Mouse (Mus musculus) neural tube, embryonic 13.5 days (tissue): Measurements from ENCODE around the gene Chka. TPM values are rescaled to one million over a fixed set of nuclear protein-coding genes. Genes with fewer than 3 reads are reported as not detected.

Experiments
- ATAC-seq: fragments of 200-750 bp; cut with Nextera tagmentation; 2 replicates; pipeline ENCODE4 v1.8.0; 2017; ENCODE audit warnings: low read depth, mild to moderate bottlenecking, moderate TSS enrichment, moderate library complexity
- H3K27ac ChIP-seq: fragments of 300-500 bp; sonication (generic); replicated peaks from 2 replicates; pipeline ENCODE4 v1.5.1; 2015; ENCODE audit warnings: moderate library complexity, mild to moderate bottlenecking, inconsistent platforms
- H3K27me3 ChIP-seq: fragments of 300-500 bp; sonication (generic); 2 replicates; pipeline ENCODE4 v1.6.1; 2015; ENCODE audit warnings: mild to moderate bottlenecking, inconsistent platforms
- H3K36me3 ChIP-seq: fragments of 300-500 bp; sonication (generic); 2 replicates; pipeline ENCODE4 v1.6.1; 2015; ENCODE audit warnings: mild to moderate bottlenecking, inconsistent platforms
- H3K4me1 ChIP-seq: fragments of 300-500 bp; sonication (generic); replicated peaks from 2 replicates; pipeline ENCODE4 v1.6.1; 2015; ENCODE audit warnings: inconsistent platforms
- H3K4me2 ChIP-seq: fragments of 300-500 bp; sonication (generic); 2 replicates; pipeline ENCODE4 v1.6.1; 2015; ENCODE audit warnings: inconsistent platforms, mild to moderate bottlenecking, moderate library complexity
- H3K4me3 ChIP-seq: fragments of 300-500 bp; sonication (generic); 2 replicates; pipeline ENCODE4 v1.5.1; 2015; ENCODE audit warnings: mild to moderate bottlenecking, inconsistent platforms
- H3K9ac ChIP-seq: fragments of 300-500 bp; sonication (generic); 2 replicates; pipeline ENCODE4 v1.6.1; 2015; ENCODE audit warnings: moderate library complexity, mild to moderate bottlenecking, inconsistent platforms
- H3K9me3 ChIP-seq: fragments of 300-500 bp; sonication (generic); 2 replicates; pipeline ENCODE4 v1.6.1; 2016; ENCODE audit warnings: inconsistent platforms
- WGBS: fragments of 180-500 bp; shearing (Covaris S2); methylation state at CpG from one replicate; pipeline ENCODE4 v1.1.7; 2015; 5-methylcytosine and 5-hydroxymethylcytosine counted together
- polyA plus RNA-seq: library from polyadenylated mRNA; unstranded; fragments of >200 nt; fragmentation: Nextera tagmentation; extraction: Ambion mirVana; gene quantifications from 2 replicates; pipeline ENCODE4 v1.2.1, GENCODE M21; 2015

Gene Chka
- polyA plus RNA-seq, 1 experiment from 2014 or later = 54.6 TPM

DNA sequence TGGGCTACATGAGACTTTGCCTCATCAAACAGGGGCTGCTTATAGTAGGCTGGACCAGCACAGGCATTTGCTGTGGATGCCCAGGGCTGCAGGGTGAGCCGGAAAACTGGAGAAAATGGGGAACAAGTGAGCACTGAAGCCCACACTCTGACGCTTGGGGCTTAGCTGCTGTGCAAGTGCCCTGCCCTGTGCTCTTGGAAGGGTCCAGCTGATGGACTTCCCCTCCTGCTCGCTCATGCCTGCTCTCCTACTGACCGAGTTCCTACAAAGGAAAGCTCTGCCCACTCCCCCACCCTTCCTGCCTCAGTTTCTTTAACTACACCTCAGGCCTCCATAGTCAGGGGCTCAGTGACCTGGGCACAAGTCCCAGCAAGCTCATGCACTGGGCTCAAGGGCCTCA is 76.4 kb downstream of the Chka start:
- Histone ChIP-seq H3K4me2 (no peak overlapping the region), H3K27ac (no peak overlapping the region)
- WGBS = 83% methylated on average over 4 of the region's 4 CpGs

DNA sequence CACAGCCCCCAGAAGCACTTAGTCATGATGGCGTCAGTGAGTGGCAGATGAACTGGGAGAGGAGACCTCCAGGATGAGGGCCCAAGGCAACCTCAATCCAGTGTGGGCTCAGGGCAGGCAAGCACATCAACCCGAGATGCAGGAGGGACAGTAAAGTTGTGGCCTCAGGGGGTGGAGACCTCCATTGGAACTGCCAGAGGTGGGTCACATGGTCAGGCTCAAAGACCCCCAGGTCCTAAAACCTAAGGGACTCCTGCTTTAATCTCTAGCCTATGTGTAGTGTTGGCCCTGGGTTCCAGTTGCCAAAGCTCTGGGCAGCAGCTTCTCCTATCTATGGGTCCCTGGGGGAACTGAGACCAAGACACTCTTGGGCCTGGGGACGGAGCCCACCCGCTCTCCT is 77.2 kb downstream of the Chka start:
- no peak overlapping the region for H3K4me2 ChIP-seq
- no peak overlapping the region for H3K9ac ChIP-seq
- 70% methylated on average over 4 of the region's 4 CpGs for WGBS
- H3K4me3 ChIP-seq = no peak overlapping the region
- H3K4me1 ChIP-seq = peaks cover 26% of the 10 kb centered on the region
- no peaks in the 10 kb centered on the region for H3K36me3 ChIP-seq
- no peak for ATAC-seq
- H3K9me3 ChIP-seq = no peaks in the 10 kb centered on the region
- H3K27ac ChIP-seq = peak overlapping the region; percentile 68
- H3K27me3 ChIP-seq = no peaks in the 10 kb centered on the region

More for the DNA sequence above, 76.4 kb downstream of the Chka start:
- no peak overlapping the region for H3K4me3 ChIP-seq
- H3K9me3 ChIP-seq = no peaks in the 10 kb centered on the region
- H3K4me1 ChIP-seq = peaks cover 26% of the 10 kb centered on the region
- no peaks in the 10 kb centered on the region for H3K36me3 ChIP-seq
- no peaks in the 10 kb centered on the region for H3K27me3 ChIP-seq
- ATAC-seq = no peak
- H3K9ac ChIP-seq = no peak overlapping the region

DNA sequence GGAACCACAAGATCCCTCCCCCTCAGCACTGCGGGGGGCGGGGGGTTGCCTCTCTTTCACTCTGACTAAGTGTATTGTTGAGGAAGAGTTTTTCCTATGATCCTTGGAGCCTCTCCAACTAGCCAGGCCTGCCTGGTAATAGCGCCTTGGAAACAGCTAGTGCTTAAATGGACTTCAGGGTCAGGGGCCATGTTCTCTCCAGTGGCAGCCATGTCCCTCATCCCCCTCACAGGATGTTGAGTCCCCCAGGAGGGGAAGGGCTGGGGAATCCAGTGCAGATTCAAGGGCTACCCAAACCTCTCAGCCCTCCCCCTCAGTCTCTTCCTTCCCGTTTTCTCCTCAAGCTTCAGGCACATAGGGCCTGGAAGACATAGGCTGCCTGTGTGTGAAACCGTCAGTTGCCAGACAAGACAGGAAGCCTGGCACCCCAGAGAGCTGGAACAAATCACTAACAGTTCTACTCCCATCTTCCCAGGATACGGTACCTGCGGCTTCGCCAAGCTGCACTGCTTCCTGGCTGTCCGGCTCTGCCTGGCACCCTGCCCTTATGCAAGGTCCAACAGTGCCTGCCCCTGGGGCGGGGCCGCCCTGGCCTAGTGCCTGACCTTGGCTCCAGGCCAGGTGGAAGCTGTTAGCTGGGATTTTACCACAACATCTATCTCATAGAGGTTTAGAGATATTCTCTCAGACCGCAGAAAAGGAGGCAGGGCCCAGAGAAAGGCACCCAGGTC is 77.8 kb downstream of the Chka start, which contains the start of gene Aldh3b1:
Aldh3b1 (minus strand) TSS at position 598 of the 731 bp plus-strand sequence.
- 53% methylated on average over 12 of the region's 12 CpGs for WGBS
- H3K27me3 ChIP-seq = no peaks in the 10 kb centered on the region
- peak; percentile 64 for ATAC-seq
- no peaks in the 10 kb centered on the region for H3K36me3 ChIP-seq
- H3K27ac ChIP-seq = peak within 1 kb of the TSS; percentile 68
- peaks cover 26% of the 10 kb centered on the region for H3K4me1 ChIP-seq
- H3K4me3 ChIP-seq = no peak within 1 kb of the TSS
- no peaks in the 10 kb centered on the region for H3K9me3 ChIP-seq
- no peak within 1 kb of the TSS for H3K9ac ChIP-seq
- H3K4me2 ChIP-seq = no peak within 1 kb of the TSS

DNA sequence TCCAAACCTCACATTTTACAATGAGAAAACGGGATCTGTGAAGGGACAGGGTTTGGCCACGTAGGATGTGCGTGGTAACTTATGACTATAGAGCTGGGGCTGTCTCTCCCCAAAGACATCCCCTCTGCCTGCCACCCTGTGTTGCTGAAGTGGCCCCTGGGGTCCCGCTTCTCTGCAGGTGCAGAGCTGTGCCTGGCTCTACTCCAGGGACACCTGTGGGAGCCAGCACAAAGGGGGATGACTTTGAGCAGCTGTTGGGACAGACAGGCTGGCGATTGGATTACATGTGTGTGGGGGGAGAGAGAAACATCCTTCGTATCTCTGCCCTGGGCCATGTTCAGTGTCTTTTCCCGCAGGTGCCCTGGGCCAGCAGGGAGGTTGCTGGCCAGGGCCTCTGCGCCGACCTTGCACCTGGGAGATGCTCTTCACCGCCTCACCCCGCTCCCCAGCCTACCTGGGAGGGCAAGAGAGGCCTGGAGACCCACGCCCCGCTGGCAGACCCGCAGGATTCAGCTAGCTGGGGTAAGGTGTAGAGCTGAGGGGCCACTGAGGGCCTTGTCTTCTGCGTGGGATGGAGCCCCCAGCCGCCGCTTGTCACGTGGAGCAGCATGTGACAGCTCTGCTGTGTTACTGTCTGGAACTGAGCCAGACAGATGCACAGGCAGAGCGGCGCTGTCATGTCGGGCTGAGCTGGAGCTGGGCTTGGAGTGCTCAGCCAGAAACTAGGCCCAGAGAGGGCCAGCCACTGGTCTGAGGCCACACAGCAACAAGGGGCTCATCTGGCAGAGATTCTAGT is 78.9 kb downstream of the Chka start:
- Histone ChIP-seq H3K4me1 (peaks cover 31% of the 10 kb centered on the region), H3K27me3 (peaks cover 6% of the 10 kb centered on the region), H3K4me3 (no peak overlapping the region), H3K27ac (peak overlapping the region; percentile 68), H3K9me3 (no peaks in the 10 kb centered on the region), H3K9ac (no peak overlapping the region), H3K4me2 (no peak overlapping the region), H3K36me3 (no peaks in the 10 kb centered on the region)
- WGBS = 75% methylated on average over 21 of the region's 21 CpGs
- peak; percentile 12; the same call in 1 of the 2 replicates for ATAC-seq

DNA sequence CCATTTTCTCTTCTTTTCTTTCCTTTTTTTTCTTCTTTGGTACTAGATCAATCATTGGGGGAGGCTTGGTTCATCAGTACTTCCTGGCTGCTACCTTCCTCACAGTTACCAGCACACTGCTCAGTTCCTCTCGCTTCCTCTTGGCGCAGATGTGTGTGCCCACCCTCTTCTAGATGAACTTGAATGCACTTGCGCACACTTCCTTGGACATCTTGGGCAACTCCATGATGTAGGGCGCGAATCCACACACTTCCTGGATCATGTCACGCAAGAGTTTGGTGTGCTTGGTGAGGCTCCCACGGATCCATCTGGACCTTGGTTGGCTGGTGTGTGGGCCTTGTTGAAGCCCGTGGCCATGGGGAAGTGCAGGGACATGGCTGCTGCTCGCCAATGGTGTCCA is 80.1 kb downstream of the Chka start:
- peaks cover 19% of the 10 kb centered on the region for H3K27me3 ChIP-seq
- no peak overlapping the region for H3K9ac ChIP-seq
- H3K4me3 ChIP-seq = no peak overlapping the region
- no peaks in the 10 kb centered on the region for H3K9me3 ChIP-seq
- no peak overlapping the region for H3K4me2 ChIP-seq
- no peaks in the 10 kb centered on the region for H3K36me3 ChIP-seq
- WGBS = 90% methylated on average over 9 of the region's 9 CpGs
- peaks cover 42% of the 10 kb centered on the region for H3K4me1 ChIP-seq
- H3K27ac ChIP-seq = no peak overlapping the region
- no peak for ATAC-seq

DNA sequence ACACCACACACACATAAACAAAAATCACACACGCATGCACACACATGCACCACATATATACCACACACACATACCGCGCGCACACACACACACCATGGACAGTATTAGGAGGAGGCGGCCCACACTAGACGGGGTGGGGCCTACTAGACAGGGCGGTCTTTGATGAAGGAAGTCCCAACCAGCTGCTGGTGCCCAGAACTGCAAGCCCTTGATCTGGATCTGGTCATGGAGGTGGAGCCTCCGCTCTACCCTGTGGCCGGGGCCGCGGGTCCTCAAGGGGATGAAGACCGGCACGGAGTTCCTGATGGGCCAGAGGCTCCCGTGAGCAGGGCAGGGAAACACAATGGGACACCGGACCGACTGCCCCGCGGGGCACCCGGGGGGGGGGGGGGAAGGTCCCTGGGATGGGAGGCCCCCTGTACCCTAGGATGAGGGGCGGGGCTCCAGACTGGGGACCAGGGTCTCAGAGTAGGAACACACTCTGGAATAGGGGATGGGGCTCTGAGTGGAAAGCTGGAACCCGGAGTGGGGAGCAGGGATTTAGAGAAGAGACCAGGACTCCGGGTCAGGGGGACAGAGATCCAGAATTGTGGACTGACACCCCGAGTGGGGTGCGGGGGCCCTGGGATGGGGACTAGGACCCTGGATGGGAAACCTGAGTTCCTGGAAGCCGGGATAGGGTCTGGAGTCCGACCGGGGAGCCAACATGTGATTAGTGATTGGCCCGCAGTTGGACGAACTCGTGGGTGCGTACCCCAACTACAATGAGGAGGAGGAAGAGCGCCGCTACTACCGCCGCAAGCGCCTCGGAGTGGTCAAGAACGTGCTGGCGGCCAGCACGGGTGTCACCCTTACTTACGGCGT is 83.7 kb downstream of the Chka start, which contains the start of gene Unc93b1:
Unc93b1 (plus strand) TSS at position 155 of the 864 bp plus-strand sequence.
- Histone ChIP-seq H3K4me2 (peak within 1 kb of the TSS; percentile 75), H3K27ac (no peak within 1 kb of the TSS), H3K36me3 (no peaks in the 10 kb centered on the region), H3K27me3 (peaks cover 29% of the 10 kb centered on the region), H3K9ac (peak within 1 kb of the TSS; percentile 67), H3K9me3 (no peaks in the 10 kb centered on the region), H3K4me3 (peak within 1 kb of the TSS; percentile 41), H3K4me1 (peaks cover 25% of the 10 kb centered on the region)
- ATAC-seq = peak; percentile 72
- WGBS = 8% methylated on average over 42 of the region's 42 CpGs

DNA sequence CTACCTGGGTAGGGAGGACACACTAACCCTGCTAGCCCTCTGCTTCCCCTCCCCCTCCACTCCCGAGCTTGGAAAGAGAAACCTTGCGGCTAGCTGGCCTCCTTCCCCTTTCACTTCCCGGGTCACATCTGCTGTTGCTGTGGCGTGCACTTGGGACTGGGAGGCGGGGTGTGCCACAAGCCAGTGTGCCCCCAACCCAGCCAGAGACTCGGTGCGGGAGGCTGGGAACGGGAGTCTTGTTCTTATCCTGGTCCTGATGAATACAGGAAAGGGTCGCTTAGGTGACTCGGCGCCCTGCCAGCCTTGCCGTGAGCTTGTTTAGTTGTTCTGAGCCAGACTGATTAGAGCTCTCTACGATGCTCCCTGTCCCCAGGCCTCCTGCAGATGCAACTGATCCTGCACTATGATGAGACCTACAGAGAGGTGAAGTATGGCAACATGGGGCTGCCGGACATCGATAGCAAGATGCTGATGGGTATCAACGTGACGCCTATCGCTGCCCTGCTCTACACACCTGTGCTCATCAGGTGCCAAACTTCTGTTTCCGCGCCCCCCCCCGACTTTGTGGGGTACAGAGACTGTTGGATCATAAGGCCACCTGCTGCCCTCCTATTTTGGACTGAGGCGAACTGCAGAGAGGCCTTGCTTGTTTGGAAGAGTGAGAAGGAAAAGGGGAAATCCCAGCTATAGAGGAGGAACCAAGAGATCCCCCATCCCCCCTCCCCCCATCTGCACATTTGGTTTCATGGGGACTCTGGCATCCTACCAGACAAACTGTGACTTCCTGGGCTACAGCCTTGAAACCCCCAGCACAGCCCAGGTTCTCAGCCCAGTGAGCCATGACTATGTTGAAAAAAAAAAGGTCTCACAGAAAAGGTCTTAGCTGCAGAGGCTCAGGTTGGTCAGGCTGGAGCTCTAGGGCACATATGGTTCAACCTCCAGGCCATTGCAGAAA is 84.6 kb downstream of the Chka start:
- Histone ChIP-seq H3K9me3 (no peaks in the 10 kb centered on the region), H3K27ac (no peak overlapping the region), H3K9ac (peak overlapping the region; percentile 67), H3K36me3 (no peaks in the 10 kb centered on the region), H3K27me3 (peaks cover 29% of the 10 kb centered on the region), H3K4me2 (peak overlapping the region; percentile 75), H3K4me1 (peaks cover 16% of the 10 kb centered on the region), H3K4me3 (peak overlapping the region; percentile 41)
- peak; percentile 37; the same call in 1 of the 2 replicates for ATAC-seq
- 9% methylated on average over 22 of the region's 22 CpGs for WGBS

DNA sequence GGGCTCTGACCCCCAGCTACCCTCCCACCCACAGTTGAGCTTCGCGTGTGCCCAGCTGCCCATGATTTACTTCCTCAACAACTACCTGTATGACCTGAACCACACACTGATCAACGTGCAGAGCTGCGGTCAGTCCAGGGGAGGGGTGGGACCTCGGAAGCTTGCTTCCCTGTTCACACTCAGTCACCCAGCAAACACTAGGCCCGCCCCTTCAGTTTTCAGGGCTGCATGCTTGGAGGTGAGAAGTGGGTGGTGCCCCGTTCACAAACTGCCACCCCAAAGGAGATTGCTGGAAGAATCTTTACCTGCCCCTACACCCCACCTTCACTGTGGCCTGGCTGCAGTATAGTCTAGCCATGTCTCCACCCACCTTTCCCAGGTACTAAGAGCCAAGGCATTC is 90.7 kb downstream of the Chka start:
- Histone ChIP-seq H3K9me3 (no peaks in the 10 kb centered on the region), H3K4me1 (no peaks in the 10 kb centered on the region; the same call in 1 of the 2 replicates), H3K27ac (no peak overlapping the region), H3K4me3 (no peak overlapping the region), H3K27me3 (peaks cover 17% of the 10 kb centered on the region), H3K9ac (no peak overlapping the region), H3K36me3 (no peaks in the 10 kb centered on the region), H3K4me2 (no peak overlapping the region)
- ATAC-seq = no peak
- 82% methylated on average over 7 of the region's 7 CpGs for WGBS

DNA sequence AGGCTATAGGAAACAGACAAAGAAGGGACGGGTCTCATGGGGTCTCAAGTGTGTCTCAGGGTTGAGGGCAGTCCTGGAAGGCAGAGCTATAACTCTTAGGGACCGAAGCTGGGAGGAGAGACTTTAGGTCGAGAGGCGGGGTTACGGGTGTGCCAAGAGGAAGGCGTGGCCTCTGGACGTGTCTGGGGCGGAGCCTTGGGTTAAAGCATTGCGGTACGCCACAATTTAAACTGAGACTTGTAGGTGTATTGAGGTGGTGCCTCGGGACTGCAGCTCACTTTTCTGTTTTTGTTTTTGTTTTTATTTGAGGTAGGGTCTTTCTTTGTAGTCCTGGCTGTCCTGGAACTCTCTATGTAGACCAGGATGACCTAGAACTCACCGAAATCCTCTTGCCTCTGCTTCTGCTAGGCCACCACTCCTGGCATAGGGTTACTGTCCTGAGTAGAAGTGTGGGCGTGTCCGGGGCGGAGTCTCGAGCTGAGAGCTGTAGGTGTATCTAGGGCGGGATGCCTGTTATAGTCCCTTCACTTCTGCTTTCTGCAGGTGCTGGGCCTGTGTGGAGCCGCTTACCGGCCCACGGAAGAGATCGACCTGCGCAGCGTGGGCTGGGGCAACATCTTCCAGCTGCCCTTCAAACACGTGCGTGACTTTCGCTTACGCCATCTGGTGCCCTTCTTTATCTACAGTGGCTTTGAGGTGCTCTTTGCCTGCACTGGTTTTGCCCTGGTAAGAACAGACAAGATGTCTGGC is 91.6 kb downstream of the Chka start:
- Histone ChIP-seq H3K27ac (no peak overlapping the region), H3K4me3 (no peak overlapping the region), H3K36me3 (no peaks in the 10 kb centered on the region), H3K9ac (no peak overlapping the region), H3K9me3 (no peaks in the 10 kb centered on the region), H3K27me3 (peaks cover 13% of the 10 kb centered on the region; the same call in 1 of the 2 replicates), H3K4me2 (no peak overlapping the region), H3K4me1 (no peaks in the 10 kb centered on the region; the same call in 1 of the 2 replicates)
- ATAC-seq = no peak
- 26% methylated on average over 27 of the region's 27 CpGs for WGBS
